Mouse (Mus musculus) lung, postnatal 25 days (tissue): ENCODE data around the gene Plpp7.
A peak's percentile ranks its signal among the peaks of the same experiment; 100 is the strongest.

Experiments used
- DNase-seq: peaks from one replicate; pipeline ENCODE4 v3.0.0; 2022; ENCODE audit warnings: low spot score

Gene Plpp7

GRCm38 (mm10) chr2:32068811-32069607, 26.3 kb upstream of the Plpp7 start:
- DNase-seq, result no peak

GRCm38 (mm10) chr2:32070747-32071146, 24.6 kb upstream of the Plpp7 start:
- DNase-seq, result no peak

- no peak for DNase-seq
These were observed 20.9 kb upstream of the Plpp7 start for GRCm38 (mm10) chr2:32074404-32074803.

- DNase-seq, result no peak
These were observed 20.0 kb upstream of the Plpp7 start for GRCm38 (mm10) chr2:32075368-32075767.

GRCm38 (mm10) chr2:32077744-32078143, 17.6 kb upstream of the Plpp7 start:
- no peak for DNase-seq

GRCm38 (mm10) chr2:32078522-32078921, 16.8 kb upstream of the Plpp7 start:
- DNase-seq, result peak; percentile 68

GRCm38 (mm10) chr2:32079191-32079725, 16.1 kb upstream of the Plpp7 start:
- no peak for DNase-seq

- DNase-seq, result no peak
These were observed 14.6 kb upstream of the Plpp7 start for GRCm38 (mm10) chr2:32080681-32081080.

GRCm38 (mm10) chr2:32081296-32081929, 13.9 kb upstream of the Plpp7 start:
- DNase-seq, result no peak

- DNase-seq, result no peak
These were observed 13.1 kb upstream of the Plpp7 start for GRCm38 (mm10) chr2:32082229-32082628.

- DNase-seq, result peak; percentile 63
These were observed 11.9 kb upstream of the Plpp7 start for GRCm38 (mm10) chr2:32083159-32084011.

- no peak for DNase-seq
These were observed 11.0 kb upstream of the Plpp7 start, which contains the start of gene Fam78a for GRCm38 (mm10) chr2:32084111-32084871. Gene Fam78a, minus strand, starts transcription at chr2:32084857.

- no peak for DNase-seq
These were observed 10.5 kb upstream of the Plpp7 start for GRCm38 (mm10) chr2:32084872-32085199.

- DNase-seq, result no peak
These were observed 10.1 kb upstream of the Plpp7 start for GRCm38 (mm10) chr2:32085231-32085630.

- no peak for DNase-seq
These were observed 7.7 kb upstream of the Plpp7 start for GRCm38 (mm10) chr2:32087606-32088005.

- DNase-seq, result no peak
These were observed 6.9 kb upstream of the Plpp7 start for GRCm38 (mm10) chr2:32088372-32088981.

GRCm38 (mm10) chr2:32089606-32090005, 5.7 kb upstream of the Plpp7 start:
- peak; percentile 39 for DNase-seq

- no peak for DNase-seq
These were observed 5.2 kb upstream of the Plpp7 start for GRCm38 (mm10) chr2:32090145-32090544.

GRCm38 (mm10) chr2:32091956-32092355, 3.4 kb upstream of the Plpp7 start:
- DNase-seq, result no peak

- DNase-seq, result no peak
These were observed 1.2 kb upstream of the Plpp7 start for GRCm38 (mm10) chr2:32094001-32094707.

- no peak for DNase-seq
These were observed 743 bp downstream of the Plpp7 start for GRCm38 (mm10) chr2:32096122-32096420.
